Mouse (Mus musculus) hindbrain, embryonic 16.5 days (tissue): ENCODE data around the gene Arhgef17. TPM values are rescaled to one million over a fixed set of nuclear protein-coding genes. Genes with fewer than 3 reads are reported as not detected.

Experiments
- ATAC-seq: fragments of 200-750 bp; cut with Nextera tagmentation; 2 replicates; pipeline ENCODE4 v1.8.0; 2017; ENCODE audit warnings: moderate TSS enrichment, moderate library complexity
- H3K27ac ChIP-seq: fragments of 300-500 bp; sonication (generic); 2 replicates; pipeline ENCODE4 v1.5.1; 2014; ENCODE audit warnings: low read depth, mild to moderate bottlenecking, control low read depth, low read length, moderate library complexity
- H3K27me3 ChIP-seq: fragments of 300-500 bp; sonication (generic); replicated peaks from 2 replicates; pipeline ENCODE4 v1.6.1; 2014; ENCODE audit warnings: low read length; ENCODE audit not compliant: control insufficient read depth, insufficient read depth
- H3K36me3 ChIP-seq: fragments of 300-500 bp; sonication (generic); 2 replicates; pipeline ENCODE4 v1.6.1; 2014; ENCODE audit warnings: mild to moderate bottlenecking, low read length, moderate library complexity, mixed read lengths; ENCODE audit not compliant: control insufficient read depth, insufficient read depth
- H3K4me1 ChIP-seq: fragments of 300-500 bp; sonication (generic); 2 replicates; pipeline ENCODE4 v1.6.1; 2014; ENCODE audit warnings: low read depth, low read length; ENCODE audit not compliant: control insufficient read depth, insufficient read depth
- H3K4me2 ChIP-seq: fragments of 300-500 bp; sonication (generic); 2 replicates; pipeline ENCODE4 v1.6.1; 2014; ENCODE audit warnings: mild to moderate bottlenecking, low read length, control low read depth, moderate library complexity
- H3K4me3 ChIP-seq: fragments of 300-500 bp; sonication (generic); 2 replicates; pipeline ENCODE4 v1.5.1; 2014; ENCODE audit warnings: mild to moderate bottlenecking, low read length, control low read depth, moderate library complexity
- H3K9ac ChIP-seq: fragments of 300-500 bp; sonication (generic); 2 replicates; pipeline ENCODE4 v1.6.1; 2014; ENCODE audit warnings: low read depth, mild to moderate bottlenecking, control low read depth, low read length, moderate library complexity
- H3K9me3 ChIP-seq: fragments of 300-500 bp; sonication (generic); 2 replicates; pipeline ENCODE4 v1.6.1; 2014; ENCODE audit warnings: mild to moderate bottlenecking, low read length, moderate library complexity; ENCODE audit not compliant: control insufficient read depth
- WGBS: fragments of 180-500 bp; shearing (Covaris S2); extraction: QIAGEN DNeasy Blood & Tissue Kit; methylation state at CpG from one replicate; pipeline ENCODE4 v1.1.7; 2014; 5-methylcytosine and 5-hydroxymethylcytosine counted together
- polyA plus RNA-seq: library from polyadenylated mRNA; unstranded; fragments of >200 nt; fragmentation: Nextera tagmentation; extraction: Ambion mirVana; gene quantifications from 2 replicates; pipeline ENCODE4 v1.2.1, GENCODE M21; 2015

Gene Arhgef17
- polyA plus RNA-seq, 1 experiment from 2014 or later = 13.6 TPM

DNA sequence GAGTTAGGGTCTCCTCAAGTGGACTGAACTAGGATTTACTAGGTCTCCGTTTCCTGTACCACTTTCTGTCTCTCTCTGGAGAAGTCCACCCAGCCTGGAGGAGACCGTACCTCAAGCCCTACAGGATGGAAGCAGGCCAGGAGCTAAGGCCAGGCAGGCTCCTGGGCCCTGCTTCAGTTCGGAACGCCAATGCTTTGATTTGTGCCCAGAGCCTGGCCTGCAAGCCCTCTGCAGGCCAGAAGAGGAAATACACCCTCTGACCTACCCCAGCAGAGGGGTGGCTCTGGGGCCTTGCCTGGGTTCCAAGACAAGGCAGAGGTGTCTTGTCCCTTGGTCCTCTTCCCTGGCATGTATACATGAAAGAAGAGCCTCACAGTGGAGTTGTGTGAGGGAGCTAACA, 33.2 kb upstream of the Arhgef17 start:
- ATAC-seq = peak; percentile 65
- H3K9me3 ChIP-seq = no peaks in the 10 kb centered on the region
- H3K27me3 ChIP-seq = no peaks in the 10 kb centered on the region
- H3K4me3 ChIP-seq = no peak overlapping the region
- no peaks in the 10 kb centered on the region for H3K4me1 ChIP-seq
- H3K4me2 ChIP-seq = no peak overlapping the region
- no peak overlapping the region for H3K9ac ChIP-seq
- H3K36me3 ChIP-seq = no peaks in the 10 kb centered on the region
- WGBS = 15% methylated on average over 4 of the region's 4 CpGs
- H3K27ac ChIP-seq = no peak overlapping the region

DNA sequence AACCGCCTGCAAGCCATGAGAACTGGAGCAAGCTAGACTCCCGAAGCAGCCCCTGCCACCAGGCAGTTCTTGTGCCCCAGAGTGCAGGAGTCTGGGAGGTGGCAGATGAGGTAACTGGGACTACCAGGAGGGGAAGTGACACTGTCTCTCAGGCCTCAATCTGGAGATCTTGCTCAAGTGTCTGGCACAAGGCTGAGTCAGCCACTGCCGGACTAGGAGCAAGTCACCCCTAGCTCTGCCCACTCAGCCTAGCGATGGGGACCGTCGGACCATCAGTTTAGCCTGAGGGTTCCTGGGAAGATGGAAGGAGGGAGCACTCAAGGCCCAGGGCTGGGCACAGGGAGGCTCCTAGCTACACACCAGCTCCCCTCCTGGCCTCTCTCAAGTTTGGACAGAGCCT, 32.3 kb upstream of the Arhgef17 start:
- Histone ChIP-seq H3K4me3 (no peak overlapping the region), H3K27me3 (no peaks in the 10 kb centered on the region), H3K27ac (no peak overlapping the region), H3K9ac (no peak overlapping the region), H3K9me3 (no peaks in the 10 kb centered on the region), H3K36me3 (no peaks in the 10 kb centered on the region), H3K4me2 (no peak overlapping the region), H3K4me1 (no peaks in the 10 kb centered on the region)
- no peak for ATAC-seq
- 89% methylated on average over 6 of the region's 6 CpGs for WGBS

- WGBS = 66% methylated on average over 8 of the region's 8 CpGs
- Histone ChIP-seq H3K27me3 (no peaks in the 10 kb centered on the region), H3K4me3 (no peak overlapping the region), H3K9ac (no peak overlapping the region), H3K36me3 (no peaks in the 10 kb centered on the region), H3K9me3 (0 out of 2 replicates have a peak, but pooled peaks cover 3% of the 10 kb centered on the region), H3K4me1 (no peaks in the 10 kb centered on the region), H3K4me2 (no peak overlapping the region), H3K27ac (no peak overlapping the region)
- ATAC-seq = no peak
Observed at GRCm38 (mm10) chr7:100963381-100963780, 31.5 kb upstream of the Arhgef17 start.

DNA sequence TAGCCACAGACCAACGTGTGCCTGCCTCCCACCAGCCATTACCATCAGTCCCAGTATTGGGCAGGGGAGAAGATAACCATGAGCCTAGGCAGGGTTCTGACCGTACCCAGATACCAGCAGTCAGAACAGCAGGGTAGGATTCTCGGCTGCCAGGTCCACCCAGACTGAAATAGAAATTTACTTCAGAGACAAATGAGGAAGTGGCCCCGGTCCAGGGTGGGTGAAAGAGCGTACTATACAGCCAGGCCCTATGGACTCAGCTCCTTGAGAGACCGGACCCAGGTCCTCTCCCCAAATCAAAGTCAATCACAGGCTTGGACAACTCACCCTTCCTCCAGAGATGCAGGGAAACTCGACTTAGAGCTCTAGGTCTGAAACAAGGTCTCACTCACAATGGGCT, 29.2 kb upstream of the Arhgef17 start:
- no peak overlapping the region for H3K4me3 ChIP-seq
- ATAC-seq = no peak
- H3K9ac ChIP-seq = no peak overlapping the region
- H3K4me2 ChIP-seq = no peak overlapping the region
- H3K9me3 ChIP-seq = 0 out of 2 replicates have a peak, but pooled peaks cover 4% of the 10 kb centered on the region
- 78% methylated on average over 7 of the region's 7 CpGs for WGBS
- no peaks in the 10 kb centered on the region for H3K4me1 ChIP-seq
- H3K27me3 ChIP-seq = no peaks in the 10 kb centered on the region
- H3K36me3 ChIP-seq = no peaks in the 10 kb centered on the region
- H3K27ac ChIP-seq = no peak overlapping the region

- no peaks in the 10 kb centered on the region for H3K36me3 ChIP-seq
- 78% methylated on average over 2 of the region's 2 CpGs for WGBS
- H3K27me3 ChIP-seq = no peaks in the 10 kb centered on the region
- no peak overlapping the region for H3K4me2 ChIP-seq
- 0 out of 2 replicates have a peak, but pooled peaks cover 4% of the 10 kb centered on the region for H3K9me3 ChIP-seq
- H3K27ac ChIP-seq = no peak overlapping the region
- H3K9ac ChIP-seq = no peak overlapping the region
- no peak overlapping the region for H3K4me3 ChIP-seq
- no peak for ATAC-seq
- H3K4me1 ChIP-seq = no peaks in the 10 kb centered on the region
Observed at GRCm38 (mm10) chr7:100960462-100960861, 28.6 kb upstream of the Arhgef17 start.

GRCm38 (mm10) chr7:100958426-100958825, 26.5 kb upstream of the Arhgef17 start:
- no peaks in the 10 kb centered on the region for H3K27me3 ChIP-seq
- 97% methylated on average over 2 of the region's 2 CpGs for WGBS
- ATAC-seq = no peak
- no peaks in the 10 kb centered on the region for H3K36me3 ChIP-seq
- 0 out of 2 replicates have a peak, but pooled peaks cover 4% of the 10 kb centered on the region for H3K9me3 ChIP-seq
- H3K4me1 ChIP-seq = no peaks in the 10 kb centered on the region
- H3K27ac ChIP-seq = no peak overlapping the region
- H3K4me2 ChIP-seq = no peak overlapping the region
- H3K9ac ChIP-seq = no peak overlapping the region
- no peak overlapping the region for H3K4me3 ChIP-seq

DNA sequence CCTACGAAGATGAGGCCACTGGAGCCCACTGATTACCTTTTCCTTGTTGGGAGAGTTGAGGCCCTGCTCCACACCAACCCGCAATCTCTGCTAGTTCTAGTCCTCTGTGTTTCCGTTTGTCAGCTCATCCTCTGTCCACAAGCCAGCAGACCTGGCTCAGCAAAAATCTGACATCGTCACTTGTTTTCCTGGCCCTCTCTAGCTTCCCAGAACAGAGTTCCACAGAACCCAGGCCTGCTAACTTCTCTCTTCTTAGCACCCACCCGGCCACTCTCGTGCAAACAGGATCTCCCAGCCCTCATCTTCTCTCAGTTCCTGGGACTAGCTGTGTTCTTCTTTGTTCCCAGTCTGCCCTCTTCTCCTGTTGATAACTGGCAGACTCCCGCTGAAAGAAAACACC, 20.8 kb upstream of the Arhgef17 start:
- Histone ChIP-seq H3K9me3 (no peaks in the 10 kb centered on the region), H3K4me3 (no peak overlapping the region), H3K36me3 (no peaks in the 10 kb centered on the region), H3K27me3 (no peaks in the 10 kb centered on the region), H3K4me1 (no peaks in the 10 kb centered on the region), H3K27ac (no peak overlapping the region), H3K4me2 (no peak overlapping the region), H3K9ac (no peak overlapping the region)
- no peak for ATAC-seq
- 80% methylated on average over 7 of the region's 7 CpGs for WGBS

DNA sequence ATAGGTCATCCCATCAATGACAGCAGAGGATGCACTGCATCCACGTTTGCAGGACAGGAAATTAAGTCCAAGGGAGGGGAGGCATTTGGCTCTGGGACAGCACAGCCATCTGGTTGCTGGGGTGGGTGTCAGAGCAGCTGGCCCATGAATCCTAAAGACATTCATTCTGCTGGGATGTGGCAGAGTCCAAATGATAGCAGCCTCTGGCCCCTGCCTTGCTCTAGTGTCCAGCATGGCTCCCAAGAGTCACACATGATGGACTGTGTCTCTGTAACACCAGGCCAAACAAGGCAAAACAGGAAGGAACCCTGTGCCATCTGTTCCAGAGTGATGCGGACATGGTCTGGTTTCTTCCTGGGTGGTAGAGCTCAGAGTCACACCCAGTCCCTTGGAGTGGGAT, 20.0 kb upstream of the Arhgef17 start:
- Histone ChIP-seq H3K27me3 (no peaks in the 10 kb centered on the region), H3K4me2 (no peak overlapping the region), H3K9ac (no peak overlapping the region), H3K36me3 (no peaks in the 10 kb centered on the region), H3K27ac (no peak overlapping the region), H3K4me1 (no peaks in the 10 kb centered on the region), H3K9me3 (no peaks in the 10 kb centered on the region), H3K4me3 (no peak overlapping the region)
- ATAC-seq = 0 out of 2 replicates have a peak, but pooled peaks have one; percentile 20
- WGBS = 48% methylated on average over 2 of the region's 2 CpGs

DNA sequence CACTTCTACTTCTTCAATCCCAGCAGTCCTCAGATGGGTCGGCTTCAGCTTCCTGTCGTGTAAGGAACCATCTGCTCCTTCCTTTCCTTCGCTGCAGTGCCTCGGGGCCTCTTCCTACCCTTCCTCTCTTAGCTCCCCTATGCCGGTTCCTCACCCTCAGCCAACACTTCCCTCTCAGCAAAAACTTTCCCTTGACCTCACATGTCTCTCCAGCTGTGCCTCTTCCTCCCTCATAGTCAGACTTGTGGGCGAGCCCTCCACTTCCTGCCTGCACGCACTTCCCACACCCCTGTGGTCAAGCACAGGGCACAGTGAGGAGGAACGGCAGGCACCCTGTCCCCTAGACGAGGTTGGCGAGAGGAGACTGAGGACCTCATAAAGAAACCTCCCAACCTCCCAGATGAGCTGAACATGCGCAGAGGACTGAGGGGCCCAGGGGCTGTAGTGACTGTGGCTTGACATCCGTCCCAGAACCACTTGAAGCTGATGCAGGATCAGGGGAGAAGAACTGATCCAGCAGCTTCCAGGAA, 18.6 kb upstream of the Arhgef17 start:
- no peak overlapping the region for H3K27ac ChIP-seq
- WGBS = 70% methylated on average over 12 of the region's 12 CpGs
- no peaks in the 10 kb centered on the region for H3K36me3 ChIP-seq
- no peak for ATAC-seq
- no peaks in the 10 kb centered on the region for H3K27me3 ChIP-seq
- no peak overlapping the region for H3K4me2 ChIP-seq
- no peak overlapping the region for H3K9ac ChIP-seq
- H3K4me3 ChIP-seq = no peak overlapping the region
- H3K4me1 ChIP-seq = no peaks in the 10 kb centered on the region
- no peaks in the 10 kb centered on the region for H3K9me3 ChIP-seq

DNA sequence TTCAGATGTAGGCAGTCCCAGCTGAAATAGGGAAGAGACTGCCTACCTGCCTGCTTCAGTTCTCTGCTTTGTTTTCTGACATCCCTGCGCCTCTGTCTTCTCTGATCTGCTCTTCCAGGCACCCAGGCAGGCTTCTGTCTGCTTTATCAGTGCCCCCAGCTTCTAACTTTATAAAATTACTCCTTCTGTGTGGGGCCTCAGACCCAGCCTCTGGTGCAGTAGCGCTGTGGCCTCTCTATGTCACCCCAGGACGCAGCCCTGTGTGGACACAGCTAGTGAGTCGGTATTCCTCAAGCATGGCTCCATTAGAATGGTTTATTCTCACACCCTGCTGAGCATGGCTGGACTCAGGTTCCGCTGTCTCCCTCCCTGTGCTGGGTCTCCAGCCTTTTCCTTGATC, 18.1 kb upstream of the Arhgef17 start:
- Histone ChIP-seq H3K27ac (no peak overlapping the region), H3K9me3 (no peaks in the 10 kb centered on the region), H3K4me2 (no peak overlapping the region), H3K4me3 (no peak overlapping the region), H3K36me3 (no peaks in the 10 kb centered on the region), H3K27me3 (no peaks in the 10 kb centered on the region), H3K4me1 (no peaks in the 10 kb centered on the region), H3K9ac (no peak overlapping the region)
- no peak for ATAC-seq
- WGBS = 52% methylated on average over 5 of the region's 5 CpGs
